Mouse (Mus musculus) neural tube, embryonic 14.5 days (tissue): ENCODE measurements around the gene Ece2. TPM values are rescaled to one million over a fixed set of nuclear protein-coding genes. Genes with fewer than 3 reads are reported as not detected.

ENCODE experiments used
- ATAC-seq: fragments of 200-750 bp; cut with Nextera tagmentation; 2 replicates; pipeline ENCODE4 v1.8.0; 2017; ENCODE audit warnings: low read depth, mild to moderate bottlenecking, moderate TSS enrichment, moderate library complexity
- H3K27ac ChIP-seq: fragments of 300-500 bp; sonication (generic); 2 replicates; pipeline ENCODE4 v1.5.1; 2014; ENCODE audit warnings: low read depth, mild to moderate bottlenecking, control low read depth, low read length, moderate library complexity, mixed read lengths
- H3K27me3 ChIP-seq: fragments of 300-500 bp; sonication (generic); 2 replicates; pipeline ENCODE4 v1.6.1; 2014; ENCODE audit warnings: low read length; ENCODE audit not compliant: control insufficient read depth, insufficient read depth
- H3K36me3 ChIP-seq: fragments of 300-500 bp; sonication (generic); 2 replicates; pipeline ENCODE4 v1.6.1; 2014; ENCODE audit warnings: low read length, mixed read lengths; ENCODE audit not compliant: control insufficient read depth, insufficient read depth
- H3K4me1 ChIP-seq: fragments of 300-500 bp; sonication (generic); 2 replicates; pipeline ENCODE4 v1.6.1; 2014; ENCODE audit warnings: low read length; ENCODE audit not compliant: control insufficient read depth, insufficient read depth
- H3K4me2 ChIP-seq: fragments of 300-500 bp; sonication (generic); 2 replicates; pipeline ENCODE4 v1.6.1; 2014; ENCODE audit warnings: mild to moderate bottlenecking, low read depth, low read length, control low read depth
- H3K4me3 ChIP-seq: fragments of 300-500 bp; sonication (generic); 2 replicates; pipeline ENCODE4 v1.5.1; 2014; ENCODE audit warnings: low read depth, low read length, control low read depth, mixed read lengths
- H3K9ac ChIP-seq: fragments of 300-500 bp; sonication (generic); replicated peaks from 2 replicates; pipeline ENCODE4 v1.6.1; 2014; ENCODE audit warnings: low read depth, mild to moderate bottlenecking, control low read depth, low read length, mixed read lengths
- H3K9me3 ChIP-seq: fragments of 300-500 bp; sonication (generic); 2 replicates; pipeline ENCODE4 v1.6.1; 2016; ENCODE audit warnings: low read length; ENCODE audit not compliant: control insufficient read depth
- WGBS: fragments of 180-500 bp; shearing (Covaris S2); extraction: QIAGEN DNeasy Blood & Tissue Kit; methylation state at CpG from one replicate; pipeline ENCODE4 v1.1.7; 2014; 5-methylcytosine and 5-hydroxymethylcytosine counted together
- polyA plus RNA-seq: library from polyadenylated mRNA; unstranded; fragments of >200 nt; fragmentation: Nextera tagmentation; extraction: Ambion mirVana; gene quantifications from 2 replicates; pipeline ENCODE4 v1.2.1, GENCODE M21; 2014

The Ece2 gene
- polyA plus RNA-seq, 1 experiment from 2014 or later = 16.4 TPM

GRCm38 (mm10) chr16:20672965-20673705 lies 43.5 kb downstream of the Ece2 start:
- under 1% methylated on average over 57 of the region's 78 CpGs for WGBS
- ATAC-seq = no peak; the same call in none of the 2 replicates

DNA sequence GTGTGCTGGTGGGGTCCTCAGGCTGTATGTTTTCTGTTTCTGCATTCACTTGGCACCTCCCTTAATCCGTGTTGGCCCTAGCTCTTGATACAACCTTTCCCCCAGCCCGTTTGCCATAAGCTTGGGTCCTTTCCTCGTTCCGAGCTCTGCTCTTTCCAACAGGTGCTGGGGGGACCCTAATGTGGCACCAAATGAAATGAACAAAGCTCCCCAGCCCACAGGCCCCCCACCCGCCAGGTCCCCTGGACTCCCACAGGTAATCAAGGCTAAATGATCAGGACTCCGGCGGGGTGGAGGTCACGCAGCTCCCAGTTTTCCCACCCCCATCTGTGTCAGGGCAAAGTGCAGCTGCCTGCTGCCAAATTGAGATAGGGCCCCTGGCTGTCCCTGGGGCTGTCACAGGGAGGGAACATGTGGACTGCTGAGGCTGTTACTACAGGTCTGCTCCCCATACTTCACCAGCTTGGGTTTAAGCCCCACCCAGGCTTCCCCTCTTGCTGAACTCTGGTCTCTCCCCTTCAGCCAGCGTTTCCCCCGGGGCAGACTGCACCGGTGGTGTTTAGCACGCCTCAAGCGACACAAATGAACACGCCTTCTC lies 44.2 kb downstream of the Ece2 start:
- peak overlapping the region; percentile 98 for H3K9ac ChIP-seq
- peaks cover 13% of the 10 kb centered on the region for H3K4me1 ChIP-seq
- 12% methylated on average over 14 of the region's 14 CpGs for WGBS
- H3K27me3 ChIP-seq = no peaks in the 10 kb centered on the region
- H3K36me3 ChIP-seq = peaks cover 34% of the 10 kb centered on the region
- H3K27ac ChIP-seq = peak overlapping the region; percentile 88; the same call in 1 of the 2 replicates
- no peaks in the 10 kb centered on the region for H3K9me3 ChIP-seq
- peak overlapping the region; percentile 94 for H3K4me3 ChIP-seq
- peak overlapping the region; percentile 96 for H3K4me2 ChIP-seq
- ATAC-seq = no peak; the same call in 1 of the 2 replicates

More at GRCm38 (mm10) chr16:20672965-20673705, 43.5 kb downstream of the Ece2 start:
- no peaks in the 10 kb centered on the region for H3K27me3 ChIP-seq
- H3K4me1 ChIP-seq = peaks cover 13% of the 10 kb centered on the region
- peak overlapping the region; percentile 94 for H3K4me3 ChIP-seq
- peak overlapping the region; percentile 96 for H3K4me2 ChIP-seq
- H3K9ac ChIP-seq = peak overlapping the region; percentile 98
- H3K9me3 ChIP-seq = no peaks in the 10 kb centered on the region
- peaks cover 27% of the 10 kb centered on the region for H3K36me3 ChIP-seq
- H3K27ac ChIP-seq = peak overlapping the region; percentile 88

DNA sequence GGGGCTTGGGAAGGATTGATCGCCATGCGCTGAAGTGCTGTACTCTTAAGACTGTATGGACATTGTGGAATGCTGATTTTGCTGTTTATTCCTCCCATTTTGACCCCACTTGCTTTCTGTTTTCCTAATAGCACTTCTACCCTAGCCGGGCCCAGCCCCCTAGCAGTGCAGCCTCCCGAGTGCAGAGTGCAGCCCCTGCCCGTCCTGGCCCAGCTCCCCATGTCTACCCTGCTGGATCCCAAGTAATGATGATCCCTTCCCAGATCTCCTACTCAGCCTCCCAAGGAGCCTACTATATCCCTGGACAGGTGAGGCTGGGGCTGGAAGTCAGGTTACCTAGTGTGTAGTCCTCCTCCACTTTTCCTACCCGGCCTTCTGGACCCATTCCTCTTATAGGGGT lies 45.6 kb downstream of the Ece2 start:
- Histone ChIP-seq H3K9ac (no peak overlapping the region), H3K4me3 (no peak overlapping the region), H3K4me1 (peaks cover 13% of the 10 kb centered on the region), H3K36me3 (peaks cover 45% of the 10 kb centered on the region), H3K9me3 (no peaks in the 10 kb centered on the region), H3K4me2 (no peak overlapping the region), H3K27me3 (no peaks in the 10 kb centered on the region), H3K27ac (no peak overlapping the region)
- no peak for ATAC-seq
- WGBS = 92% methylated on average over 6 of the region's 6 CpGs

- Histone ChIP-seq H3K9me3 (no peaks in the 10 kb centered on the region), H3K27ac (no peak overlapping the region), H3K4me2 (no peak overlapping the region), H3K27me3 (no peaks in the 10 kb centered on the region), H3K4me3 (no peak overlapping the region), H3K4me1 (peaks cover 13% of the 10 kb centered on the region), H3K9ac (no peak overlapping the region), H3K36me3 (peaks cover 59% of the 10 kb centered on the region)
- ATAC-seq = no peak
- 92% methylated on average over 4 of the region's 4 CpGs for WGBS
Observed at GRCm38 (mm10) chr16:20676702-20677101, 47.1 kb downstream of the Ece2 start.

- Histone ChIP-seq H3K27me3 (no peaks in the 10 kb centered on the region), H3K9me3 (no peaks in the 10 kb centered on the region), H3K4me2 (no peak overlapping the region), H3K9ac (no peak overlapping the region), H3K4me1 (peaks cover 13% of the 10 kb centered on the region), H3K4me3 (no peak overlapping the region), H3K36me3 (peaks cover 66% of the 10 kb centered on the region), H3K27ac (no peak overlapping the region)
- 87% methylated on average over 5 of the region's 5 CpGs for WGBS
- ATAC-seq = no peak
Observed at GRCm38 (mm10) chr16:20677380-20677779, 47.8 kb downstream of the Ece2 start.

DNA sequence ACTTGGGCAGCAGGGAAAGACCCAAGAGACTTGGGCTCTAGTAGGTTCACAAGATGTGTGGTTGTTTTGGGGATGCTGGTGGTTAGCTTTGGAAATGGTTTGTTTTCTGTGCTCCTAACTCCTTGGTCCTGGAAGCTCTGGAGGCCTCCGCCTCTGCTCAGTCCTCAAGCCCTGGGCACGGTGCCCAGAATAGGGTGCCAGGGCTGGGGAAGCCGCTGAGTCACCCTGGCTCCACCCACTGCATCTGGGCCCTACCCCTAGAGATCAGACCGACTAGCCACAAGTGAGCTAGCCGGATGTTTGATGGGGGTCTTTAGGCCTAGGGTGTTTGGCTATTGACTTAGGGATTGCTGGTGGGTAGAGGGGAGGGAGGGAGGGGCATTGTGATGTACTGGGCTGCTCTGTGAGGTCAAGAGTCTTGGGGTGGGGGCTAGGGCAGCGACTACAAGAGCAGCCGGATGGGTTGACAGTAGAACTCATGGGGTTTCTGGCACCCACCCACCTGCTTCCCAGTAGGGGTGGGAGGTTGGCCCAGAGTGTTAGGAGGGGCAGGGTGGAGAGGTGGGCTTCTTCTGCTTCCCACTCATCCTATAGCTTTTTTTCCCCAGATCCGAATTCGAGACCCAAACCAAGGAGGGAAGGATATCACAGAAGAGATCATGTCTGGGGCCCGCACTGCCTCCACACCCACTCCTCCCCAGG lies 48.5 kb downstream of the Ece2 start:
- H3K9ac ChIP-seq = no peak overlapping the region
- WGBS = 81% methylated on average over 10 of the region's 10 CpGs
- no peaks in the 10 kb centered on the region for H3K27me3 ChIP-seq
- H3K36me3 ChIP-seq = peaks cover 71% of the 10 kb centered on the region
- no peak overlapping the region for H3K4me3 ChIP-seq
- H3K4me2 ChIP-seq = no peak overlapping the region
- no peak for ATAC-seq
- no peaks in the 10 kb centered on the region for H3K9me3 ChIP-seq
- peaks cover 13% of the 10 kb centered on the region for H3K4me1 ChIP-seq
- H3K27ac ChIP-seq = no peak overlapping the region

- Histone ChIP-seq H3K27me3 (no peaks in the 10 kb centered on the region), H3K4me1 (peaks cover 25% of the 10 kb centered on the region), H3K4me2 (no peak overlapping the region), H3K36me3 (peaks cover 46% of the 10 kb centered on the region), H3K4me3 (no peak overlapping the region), H3K9me3 (no peaks in the 10 kb centered on the region), H3K27ac (no peak overlapping the region), H3K9ac (no peak overlapping the region)
- no peak for ATAC-seq
- WGBS = 91% methylated on average over 3 of the region's 3 CpGs
Observed at GRCm38 (mm10) chr16:20690774-20691173, 61.1 kb downstream of the Ece2 start.

DNA sequence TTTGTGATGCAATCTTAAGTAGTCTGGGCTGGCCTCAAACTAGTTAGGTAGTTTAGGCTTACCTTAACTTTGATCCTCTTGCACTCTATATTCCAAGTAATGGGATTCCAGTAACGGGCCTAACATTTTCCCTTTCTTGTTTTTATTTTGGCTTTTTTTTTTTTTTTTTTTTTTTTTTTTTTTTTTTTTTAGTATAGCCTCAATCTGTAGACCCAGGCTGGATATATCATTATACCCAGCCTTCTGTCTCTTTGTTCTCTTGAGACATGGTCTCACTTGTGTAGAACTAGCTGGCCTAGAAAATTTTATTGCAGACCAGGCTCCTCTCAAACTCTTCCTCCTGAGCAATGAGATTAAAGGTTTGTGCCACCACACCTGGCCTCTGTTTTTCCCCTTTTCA lies 62.0 kb downstream of the Ece2 start:
- Histone ChIP-seq H3K4me3 (no peak overlapping the region), H3K9ac (no peak overlapping the region), H3K27me3 (no peaks in the 10 kb centered on the region), H3K36me3 (peaks cover 38% of the 10 kb centered on the region), H3K4me2 (no peak overlapping the region), H3K9me3 (no peaks in the 10 kb centered on the region), H3K4me1 (peaks cover 33% of the 10 kb centered on the region), H3K27ac (no peak overlapping the region)
- WGBS = 72% methylated on average over 1 of the region's 1 CpGs
- no peak for ATAC-seq
